Mouse (Mus musculus): ENCODE measurements around the gene Mrpl45. TPM values are rescaled to one million over a fixed set of nuclear protein-coding genes. Genes with fewer than 3 reads are reported as not detected.

Mrpl45 gene
- polyA plus RNA-seq, 1 experiment from 2014 or later, result 41.6 TPM

- Histone ChIP-seq H3K27ac (ENCODE audit: low read length) (peak overlapping the region; percentile 89), H3K4me1 (ENCODE audit: control insufficient read depth, insufficient read depth, low read length) (peaks cover 33% of the 10 kb centered on the region), H3K4me3 (ENCODE audit: low read depth, low read length) (peak overlapping the region; percentile 71), H3K27me3 (ENCODE audit: control insufficient read depth, insufficient read depth, low read depth, low read length) (no peaks in the 10 kb centered on the region), H3K4me2 (ENCODE audit: low read length) (peak overlapping the region; percentile 86), H3K9me3 (replicated peaks; ENCODE audit: control insufficient read depth, low read length, poor library complexity, severe bottlenecking) (no peaks in the 10 kb centered on the region), H3K9ac (ENCODE audit: low read depth, low read length) (peak overlapping the region; percentile 98), H3K36me3 (ENCODE audit: control insufficient read depth, insufficient read depth, low read length) (no peaks in the 10 kb centered on the region)
- peak; percentile 9; the same call in 1 of the 2 replicates for ATAC-seq
- WGBS, result under 1% methylated on average over 47 of the region's 49 CpGs
Measured at GRCm38 (mm10) chr11:97362943-97363643, 47.6 kb downstream of the Mrpl45 start.

- H3K27ac ChIP-seq (ENCODE audit: low read length), result no peak overlapping the region
- H3K9ac ChIP-seq (ENCODE audit: low read depth, low read length), result peak overlapping the region; percentile 98
- peaks cover 36% of the 10 kb centered on the region for H3K4me1 ChIP-seq (ENCODE audit: control insufficient read depth, insufficient read depth, low read length)
- H3K4me2 ChIP-seq (ENCODE audit: low read length), result peak overlapping the region; percentile 86
- H3K36me3 ChIP-seq (ENCODE audit: control insufficient read depth, insufficient read depth, low read length), result no peaks in the 10 kb centered on the region
- no peaks in the 10 kb centered on the region for H3K9me3 ChIP-seq (replicated peaks; ENCODE audit: control insufficient read depth, low read length, poor library complexity, severe bottlenecking)
- no peaks in the 10 kb centered on the region for H3K27me3 ChIP-seq (ENCODE audit: control insufficient read depth, insufficient read depth, low read depth, low read length)
- WGBS, result 0% methylated on average over 7 of the region's 7 CpGs
- H3K4me3 ChIP-seq (ENCODE audit: low read depth, low read length), result peak overlapping the region; percentile 71
- no peak for ATAC-seq
Measured at GRCm38 (mm10) chr11:97363644-97363995, 48.1 kb downstream of the Mrpl45 start.

- H3K4me1 ChIP-seq (ENCODE audit: control insufficient read depth, insufficient read depth, low read length), result peaks cover 40% of the 10 kb centered on the region
- H3K9ac ChIP-seq (ENCODE audit: low read depth, low read length), result peak overlapping the region; percentile 21; the same call in 1 of the 2 replicates
- H3K4me2 ChIP-seq (ENCODE audit: low read length), result peak overlapping the region; percentile 86
- no peaks in the 10 kb centered on the region for H3K36me3 ChIP-seq (ENCODE audit: control insufficient read depth, insufficient read depth, low read length)
- H3K9me3 ChIP-seq (replicated peaks; ENCODE audit: control insufficient read depth, low read length, poor library complexity, severe bottlenecking), result no peaks in the 10 kb centered on the region
- H3K4me3 ChIP-seq (ENCODE audit: low read depth, low read length), result no peak overlapping the region; the same call in 1 of the 2 replicates
- ATAC-seq, result no peak
- no peaks in the 10 kb centered on the region for H3K27me3 ChIP-seq (ENCODE audit: control insufficient read depth, insufficient read depth, low read depth, low read length)
- WGBS, result 71% methylated on average over 1 of the region's 1 CpGs
- H3K27ac ChIP-seq (ENCODE audit: low read length), result no peak overlapping the region
Measured at GRCm38 (mm10) chr11:97365556-97365955, 50.0 kb downstream of the Mrpl45 start.

- H3K9me3 ChIP-seq (replicated peaks; ENCODE audit: control insufficient read depth, low read length, poor library complexity, severe bottlenecking), result no peaks in the 10 kb centered on the region
- no peak for ATAC-seq
- no peaks in the 10 kb centered on the region for H3K27me3 ChIP-seq (ENCODE audit: control insufficient read depth, insufficient read depth, low read depth, low read length)
- no peak overlapping the region for H3K9ac ChIP-seq (ENCODE audit: low read depth, low read length)
- 84% methylated on average over 5 of the region's 5 CpGs for WGBS
- no peak overlapping the region for H3K4me3 ChIP-seq (ENCODE audit: low read depth, low read length)
- H3K4me2 ChIP-seq (ENCODE audit: low read length), result no peak overlapping the region
- no peak overlapping the region for H3K27ac ChIP-seq (ENCODE audit: low read length)
- peaks cover 35% of the 10 kb centered on the region for H3K4me1 ChIP-seq (ENCODE audit: control insufficient read depth, insufficient read depth, low read length)
- no peaks in the 10 kb centered on the region for H3K36me3 ChIP-seq (ENCODE audit: control insufficient read depth, insufficient read depth, low read length)
Measured at GRCm38 (mm10) chr11:97368501-97368900, 53.0 kb downstream of the Mrpl45 start.

GRCm38 (mm10) chr11:97370329-97371091 lies 55.0 kb downstream of the Mrpl45 start:
- 74% methylated on average over 7 of the region's 7 CpGs for WGBS
- Histone ChIP-seq H3K36me3 (ENCODE audit: control insufficient read depth, insufficient read depth, low read length) (peaks cover 5% of the 10 kb centered on the region), H3K27ac (ENCODE audit: low read length) (no peak overlapping the region), H3K27me3 (ENCODE audit: control insufficient read depth, insufficient read depth, low read depth, low read length) (no peaks in the 10 kb centered on the region), H3K4me3 (ENCODE audit: low read depth, low read length) (no peak overlapping the region), H3K4me1 (ENCODE audit: control insufficient read depth, insufficient read depth, low read length) (peaks cover 14% of the 10 kb centered on the region), H3K9me3 (replicated peaks; ENCODE audit: control insufficient read depth, low read length, poor library complexity, severe bottlenecking) (no peaks in the 10 kb centered on the region), H3K4me2 (ENCODE audit: low read length) (no peak overlapping the region), H3K9ac (ENCODE audit: low read depth, low read length) (no peak overlapping the region)
- no peak for ATAC-seq

- H3K4me1 ChIP-seq (ENCODE audit: control insufficient read depth, insufficient read depth, low read length), result peaks cover 8% of the 10 kb centered on the region; the same call in 1 of the 2 replicates
- no peak overlapping the region for H3K4me3 ChIP-seq (ENCODE audit: low read depth, low read length)
- no peak overlapping the region for H3K9ac ChIP-seq (ENCODE audit: low read depth, low read length)
- H3K27ac ChIP-seq (ENCODE audit: low read length), result no peak overlapping the region
- WGBS, result 85% methylated on average over 6 of the region's 6 CpGs
- no peak overlapping the region for H3K4me2 ChIP-seq (ENCODE audit: low read length)
- no peaks in the 10 kb centered on the region for H3K27me3 ChIP-seq (ENCODE audit: control insufficient read depth, insufficient read depth, low read depth, low read length)
- no peak for ATAC-seq
- no peaks in the 10 kb centered on the region for H3K9me3 ChIP-seq (replicated peaks; ENCODE audit: control insufficient read depth, low read length, poor library complexity, severe bottlenecking)
- peaks cover 15% of the 10 kb centered on the region for H3K36me3 ChIP-seq (ENCODE audit: control insufficient read depth, insufficient read depth, low read length)
Measured at GRCm38 (mm10) chr11:97372159-97372864, 56.8 kb downstream of the Mrpl45 start.

- no peak for ATAC-seq
Measured at GRCm38 (mm10) chr11:97373402-97373801, 57.9 kb downstream of the Mrpl45 start.

More at GRCm38 (mm10) chr11:97373402-97373801, 57.9 kb downstream of the Mrpl45 start:
- WGBS, result 90% methylated on average over 2 of the region's 2 CpGs
- Histone ChIP-seq H3K9me3 (replicated peaks; ENCODE audit: control insufficient read depth, low read length, poor library complexity, severe bottlenecking) (no peaks in the 10 kb centered on the region), H3K27me3 (ENCODE audit: control insufficient read depth, insufficient read depth, low read depth, low read length) (no peaks in the 10 kb centered on the region), H3K4me1 (ENCODE audit: control insufficient read depth, insufficient read depth, low read length) (peaks cover 6% of the 10 kb centered on the region; the same call in 1 of the 2 replicates), H3K9ac (ENCODE audit: low read depth, low read length) (no peak overlapping the region), H3K36me3 (ENCODE audit: control insufficient read depth, insufficient read depth, low read length) (peaks cover 23% of the 10 kb centered on the region), H3K4me3 (ENCODE audit: low read depth, low read length) (no peak overlapping the region), H3K27ac (ENCODE audit: low read length) (no peak overlapping the region), H3K4me2 (ENCODE audit: low read length) (no peak overlapping the region)

Data from midbrain, embryonic 16.5 days (tissue).